Comparison of ENCODE assay signal across 19 mouse cellular contexts in the genomic region with DNA sequence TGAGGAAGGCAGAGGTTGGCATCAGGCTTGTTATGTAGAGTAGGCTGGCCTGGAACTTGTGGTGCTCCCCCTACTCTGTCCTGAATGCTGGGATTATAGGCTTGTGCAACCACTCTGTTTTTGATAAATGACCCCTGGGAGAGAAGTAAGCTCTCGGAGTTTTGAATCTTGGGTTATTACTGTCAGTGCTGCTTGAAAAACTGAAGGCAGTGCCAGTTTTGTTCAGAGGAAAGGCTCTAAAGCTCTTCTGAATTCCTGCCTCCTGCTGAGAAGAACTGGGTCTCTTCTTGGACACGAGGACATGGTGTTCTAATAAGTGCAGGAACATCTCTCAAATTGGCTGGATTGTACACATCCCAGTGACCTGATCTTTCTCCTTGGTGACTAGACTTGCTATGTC.
DNase-seq lines count a peak whose midpoint lies in the region; ATAC-seq and TF ChIP-seq lines count a peak whose summit lies in the region.
"Had no signal": no experiment of that assay in that cellular context is flagged by ENCODE, and none has a peak within 500 bp of the region (broad histone marks: within the 10 kb centered on the region; RNA-seq: fewer than 3 reads in every experiment).

No protein-coding gene starts in this region.

- H3K9me3 ChIP-seq in kidney, embryonic 14.5 days (ENCODE audit: control insufficient read depth, low read length): no peaks in the 10 kb centered on the region
- H3K9me3 ChIP-seq: forebrain, embryonic 12.5 days; G1E; heart, embryonic 10.5 days; heart, embryonic 15.5 days; hindbrain, embryonic 13.5 days had no signal

- H3K4me2 ChIP-seq in kidney, embryonic 14.5 days (replicated peaks; ENCODE audit: low read depth, low read length): no peak overlapping the region
- H3K4me2 ChIP-seq: forebrain, embryonic 12.5 days; heart, embryonic 15.5 days; hindbrain, embryonic 13.5 days had no signal

- no peak for ATAC-seq in kidney, embryonic 14.5 days (ENCODE audit: low FRiP score, low TSS enrichment)
- ATAC-seq: CD4-positive, CD25-positive, alpha-beta regulatory T cell, adult 4 months; forebrain, embryonic 16.5 days; hindbrain, postnatal 0 days had no signal

- no peak overlapping the region for H3K9ac ChIP-seq in kidney, embryonic 14.5 days (ENCODE audit: low read depth, low read length)
- H3K9ac ChIP-seq: forebrain, embryonic 12.5 days; heart, embryonic 15.5 days; hindbrain, embryonic 13.5 days had no signal

- peak; percentile 24 for DNase-seq in kidney, adult 2 months
- no peak for DNase-seq in testis, postnatal 14 days (ENCODE audit: low spot score)
- peak; percentile 53 for DNase-seq in skeletal muscle tissue, adult 2 months (ENCODE audit: low read depth, low spot score)
- no peak for DNase-seq in B cell, adult 2 months
- DNase-seq: adrenal gland, postnatal 25 days; cerebellum, adult 2 months; cerebellum, postnatal 10 days; gastrocnemius, postnatal 36 days; heart, postnatal 14 days had no signal

- 56% methylated on average over 2 of the region's 2 CpGs for WGBS in kidney, adult 2 months
- WGBS in kidney, embryonic 14.5 days: 87% methylated on average over 2 of the region's 2 CpGs

- TF ChIP-seq CTCF in kidney, adult 2 months (conservative IDR thresholded peaks at IDR 0.05; ENCODE audit: insufficient read depth, insufficient read length, low read depth, low read length): no peak
- no peak for TF ChIP-seq CTCF in testis, adult 2 months (IDR thresholded peaks at IDR 0.05; ENCODE audit: control insufficient read depth, insufficient read depth, insufficient replicate concordance, low read depth, low read length)

- no peaks in the 10 kb centered on the region for H3K27me3 ChIP-seq in kidney, adult 2 months (replicated peaks; ENCODE audit: control insufficient read depth, insufficient read depth, low read length)
- H3K27me3 ChIP-seq in kidney, embryonic 14.5 days (ENCODE audit: control insufficient read depth, insufficient read depth, low read length): no peaks in the 10 kb centered on the region
- H3K27me3 ChIP-seq in testis, adult 2 months (ENCODE audit: control insufficient read depth, insufficient read depth, low read length): no peaks in the 10 kb centered on the region
- H3K27me3 ChIP-seq: forebrain, embryonic 12.5 days; heart, embryonic 15.5 days; hindbrain, embryonic 13.5 days had no signal

- no peaks in the 10 kb centered on the region for H3K36me3 ChIP-seq in kidney, adult 2 months (ENCODE audit: control insufficient read depth, insufficient read depth, low read length)
- no peaks in the 10 kb centered on the region for H3K36me3 ChIP-seq in kidney, embryonic 14.5 days (ENCODE audit: control insufficient read depth, insufficient read depth, low read length)
- H3K36me3 ChIP-seq in testis, adult 2 months (ENCODE audit: control insufficient read depth, insufficient read depth, low read length): no peaks in the 10 kb centered on the region; the same call in 1 of the 2 replicates
- H3K36me3 ChIP-seq: forebrain, embryonic 12.5 days; heart, embryonic 10.5 days; heart, embryonic 15.5 days; hindbrain, embryonic 13.5 days had no signal

- peaks cover 15% of the 10 kb centered on the region for H3K4me1 ChIP-seq in kidney, adult 2 months (ENCODE audit: control insufficient read depth, insufficient read depth, low read length)
- no peaks in the 10 kb centered on the region for H3K4me1 ChIP-seq in kidney, embryonic 14.5 days (ENCODE audit: control insufficient read depth, insufficient read depth, low read length)
- H3K4me1 ChIP-seq in testis, adult 2 months (ENCODE audit: control insufficient read depth, insufficient read depth, low read length): no peaks in the 10 kb centered on the region; the same call in 1 of the 2 replicates
- H3K4me1 ChIP-seq: forebrain, embryonic 12.5 days; heart, embryonic 10.5 days; heart, embryonic 15.5 days; hindbrain, embryonic 13.5 days had no signal

- H3K4me3 ChIP-seq in kidney, adult 2 months (ENCODE audit: insufficient read depth, low read depth, low read length): no peak overlapping the region
- no peak overlapping the region for H3K4me3 ChIP-seq in kidney, embryonic 14.5 days (ENCODE audit: low read length)
- no peak overlapping the region for H3K4me3 ChIP-seq in testis, adult 2 months (ENCODE audit: control insufficient read depth, low read depth, low read length)
- H3K4me3 ChIP-seq: forebrain, embryonic 12.5 days; heart, embryonic 10.5 days; heart, embryonic 15.5 days; hindbrain, embryonic 13.5 days had no signal

- peak overlapping the region; percentile 46 for H3K27ac ChIP-seq in kidney, adult 2 months (ENCODE audit: insufficient read depth, low read depth, low read length)
- H3K27ac ChIP-seq in kidney, embryonic 14.5 days (ENCODE audit: low read depth, low read length): no peak overlapping the region
- peak overlapping the region; percentile 71; the same call in 1 of the 2 replicates for H3K27ac ChIP-seq in testis, adult 2 months (ENCODE audit: control insufficient read depth, insufficient read depth, low read depth, low read length)
- H3K27ac ChIP-seq: forebrain, embryonic 12.5 days; heart, embryonic 10.5 days; heart, embryonic 15.5 days; hindbrain, embryonic 13.5 days; hindbrain, postnatal 0 days had no signal

- no peak for TF ChIP-seq POLR2A in kidney, adult 2 months (IDR thresholded peaks at IDR 0.05; ENCODE audit: low read depth, low read length)
- no peak for TF ChIP-seq POLR2A in testis, adult 2 months (IDR thresholded peaks at IDR 0.05; ENCODE audit: control insufficient read depth, low read depth, low read length)

Comparison
In these comparisons a context has a peak if more than half of its experiments do, and no peak if none do; other contexts are left out.
1. DNase-seq: peak in kidney, adult 2 months (single experiment) and skeletal muscle tissue, adult 2 months (single experiment); none in testis, postnatal 14 days (single experiment) and B cell, adult 2 months (0 of 2).